Mouse (Mus musculus) gastrocnemius, postnatal 36 days (tissue): ENCODE results near the gene Olfr1368. TPM values are rescaled to one million over a fixed set of nuclear protein-coding genes. Genes with fewer than 3 reads are reported as not detected.

Experiments used
- total RNA-seq, 2 experiments: library from RNA; stranded (reverse); gene quantifications; 2 replicates each; pipeline ENCODE4 v1.2.3; 2021

Gene Olfr1368
- total RNA-seq, 2 experiments from 2014 or later = not detected

Other genes starting within 250 kb of the Olfr1368 start
- gene Olfr1370, start 70.9 kb downstream of the Olfr1368 start, total RNA-seq = not detected
- gene Olfr1369-ps1, start 34.4 kb downstream of the Olfr1368 start, total RNA-seq = not detected
- not detected for gene Olfr263, start 16.2 kb downstream of the Olfr1368 start, total RNA-seq
- gene Trim27, start 33.6 kb upstream of the Olfr1368 start, total RNA-seq = 10 to 100 TPM; 19.8 to 20.7 TPM
- not detected for gene Gpx5, start 146.9 kb upstream of the Olfr1368 start, total RNA-seq
- gene Gpx6, start 166.3 kb upstream of the Olfr1368 start, total RNA-seq = not detected
- gene Olfr1367, start 201.0 kb upstream of the Olfr1368 start, total RNA-seq = not detected
- 1 to 10 TPM; 4.7 to 6.7 TPM for gene Zscan12, start 217.0 kb upstream of the Olfr1368 start, total RNA-seq